Mouse (Mus musculus) megakaryocyte, embryonic 14.5 days (primary cell): ENCODE measurements around the gene Nxph1.

Experiments used
- FLI1 ChIP-seq: IDR thresholded peaks from 2 replicates; pipeline ENCODE4 v1.6.1; 2012; ENCODE audit warnings: low read length, inconsistent platforms, mixed read lengths
- GATA1 ChIP-seq: IDR thresholded peaks from 3 replicates; pipeline ENCODE4 v1.6.1; 2012; ENCODE audit warnings: mixed read lengths, low read length, inconsistent platforms, borderline replicate concordance

GRCm38 (mm10) chr6:8997326-8997725, 49.1 kb downstream of the Nxph1 start:
- TF ChIP-seq FLI1 (no peak), GATA1 (no peak)
